Mouse (Mus musculus) testis, adult 2 months (tissue): ENCODE measurements at regions not wholly inside any gene's neighbourhood (a gene's known extent, or its start where the extent isn't known, plus 50 kb on each side); places are given as distances from the start of the nearest gene placed in this dataset.

ENCODE experiments used
- H3K27ac ChIP-seq: fragments of 200-500 bp; 2 replicates; pipeline ENCODE4 v1.5.1; 2012; ENCODE audit warnings: low read depth, low read length; ENCODE audit not compliant: control insufficient read depth, insufficient read depth
- H3K27me3 ChIP-seq: fragments of 200-500 bp; 2 replicates; pipeline ENCODE4 v1.6.1; 2012; ENCODE audit warnings: mild to moderate bottlenecking, low read length, moderate library complexity; ENCODE audit not compliant: control insufficient read depth, insufficient read depth
- H3K36me3 ChIP-seq: fragments of 200-500 bp; 2 replicates; pipeline ENCODE4 v1.6.1; 2012; ENCODE audit warnings: mild to moderate bottlenecking, low read length; ENCODE audit not compliant: control insufficient read depth, insufficient read depth
- H3K4me1 ChIP-seq: fragments of 200-500 bp; 2 replicates; pipeline ENCODE4 v1.6.1; 2012; ENCODE audit warnings: low read length; ENCODE audit not compliant: control insufficient read depth, insufficient read depth
- H3K4me3 ChIP-seq: fragments of 200-500 bp; 2 replicates; pipeline ENCODE4 v1.5.1; 2012; ENCODE audit warnings: low read depth, mild to moderate bottlenecking, low read length, moderate library complexity, mixed read lengths; ENCODE audit not compliant: control insufficient read depth
- CTCF ChIP-seq: fragments of 200-500 bp; IDR thresholded peaks from 2 replicates; pipeline ENCODE4 v1.5.1; 2012; ENCODE audit warnings: low read depth, mild to moderate bottlenecking, inconsistent platforms, low read length, moderate library complexity; ENCODE audit not compliant: control insufficient read depth, insufficient read depth, insufficient replicate concordance
- POLR2A ChIP-seq: fragments of 200-500 bp; IDR thresholded peaks from 2 replicates; pipeline ENCODE4 v1.6.1; 2012; ENCODE audit warnings: low read depth, mild to moderate bottlenecking, inconsistent platforms, low read length, moderate library complexity; ENCODE audit not compliant: control insufficient read depth

DNA sequence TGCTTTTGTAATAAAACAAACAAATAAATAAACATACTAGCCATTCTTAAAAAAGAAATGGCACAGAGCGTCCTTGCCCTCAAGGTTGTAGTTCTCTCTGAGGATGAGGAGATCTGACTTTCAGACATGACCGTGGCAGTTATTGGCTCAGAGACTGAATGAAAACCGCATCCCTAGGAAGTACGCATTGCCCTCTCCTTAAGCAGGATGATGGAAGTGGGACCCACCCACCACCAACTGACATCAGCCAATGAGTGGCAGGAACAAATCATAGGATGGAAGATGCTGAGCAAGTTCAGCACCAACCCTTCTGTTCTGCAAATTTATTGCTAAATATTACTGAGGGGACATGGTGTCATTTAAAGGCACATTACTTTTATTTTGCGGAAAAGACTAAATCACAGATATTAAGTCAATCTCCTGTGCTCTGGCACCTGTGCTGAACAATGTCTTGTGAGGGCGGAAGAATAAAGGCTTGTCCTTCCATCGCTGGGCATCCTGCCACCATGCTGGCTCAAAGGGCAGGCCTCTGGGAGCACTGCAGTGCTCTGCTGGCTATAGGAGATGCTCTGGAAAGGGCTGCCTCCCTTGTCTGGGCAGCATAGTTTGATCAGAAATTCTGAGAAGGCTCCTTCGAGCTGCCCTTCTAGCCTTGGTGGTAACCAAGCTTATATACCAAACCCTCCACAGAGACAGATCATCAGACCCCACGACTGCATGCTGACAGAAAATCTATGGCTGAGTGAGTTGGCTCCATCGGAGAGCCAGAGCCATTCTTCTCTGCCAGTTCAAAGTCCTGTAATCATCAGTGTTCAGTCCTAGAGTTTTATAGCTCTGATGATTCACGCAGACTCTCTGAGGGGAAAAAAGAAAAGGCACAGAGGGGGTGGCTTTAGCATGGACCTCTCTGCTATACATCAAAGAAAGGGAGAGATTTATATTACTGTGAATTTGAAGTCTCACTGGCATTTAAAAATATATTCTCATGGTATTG is 86.3 kb upstream of the Osmr start:
- Histone ChIP-seq H3K36me3 (no peaks in the 10 kb centered on the region), H3K4me3 (no peak overlapping the region), H3K27me3 (no peaks in the 10 kb centered on the region), H3K27ac (no peak overlapping the region), H3K4me1 (no peaks in the 10 kb centered on the region)
- TF ChIP-seq CTCF (no peak), POLR2A (no peak)

GRCm38 (mm10) chr15:6964635-6965034 is 89.9 kb upstream of the Osmr start:
- Histone ChIP-seq H3K36me3 (no peaks in the 10 kb centered on the region), H3K4me1 (no peaks in the 10 kb centered on the region), H3K27me3 (no peaks in the 10 kb centered on the region), H3K4me3 (no peak overlapping the region), H3K27ac (0 out of 2 replicates have a peak overlapping the region, but pooled peaks have one; percentile 32)
- TF ChIP-seq POLR2A (no peak), CTCF (no peak)

DNA sequence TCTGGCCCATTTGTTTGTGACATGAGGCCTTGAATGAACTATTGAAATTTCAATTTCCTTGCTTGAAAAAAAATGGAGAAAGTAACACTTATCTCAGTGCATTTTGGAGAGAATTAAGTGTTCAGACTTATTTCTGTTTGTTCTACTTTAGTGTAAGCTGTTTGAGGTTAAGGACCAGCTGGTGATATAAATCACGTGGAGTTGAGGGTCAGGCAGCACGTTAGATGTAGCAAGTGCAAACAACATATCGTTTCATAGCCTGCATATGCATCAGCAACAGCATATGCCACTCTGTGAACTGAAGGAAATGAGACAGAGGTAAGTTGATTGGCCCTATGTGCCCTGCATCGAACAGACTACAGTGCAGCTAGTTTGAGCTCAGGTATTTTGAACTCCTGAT is 90.7 kb upstream of the Osmr start:
- H3K36me3 ChIP-seq = no peaks in the 10 kb centered on the region
- H3K27ac ChIP-seq = no peak overlapping the region
- no peaks in the 10 kb centered on the region for H3K4me1 ChIP-seq
- no peak overlapping the region for H3K4me3 ChIP-seq
- H3K27me3 ChIP-seq = no peaks in the 10 kb centered on the region
- TF ChIP-seq CTCF (no peak), POLR2A (no peak)

DNA sequence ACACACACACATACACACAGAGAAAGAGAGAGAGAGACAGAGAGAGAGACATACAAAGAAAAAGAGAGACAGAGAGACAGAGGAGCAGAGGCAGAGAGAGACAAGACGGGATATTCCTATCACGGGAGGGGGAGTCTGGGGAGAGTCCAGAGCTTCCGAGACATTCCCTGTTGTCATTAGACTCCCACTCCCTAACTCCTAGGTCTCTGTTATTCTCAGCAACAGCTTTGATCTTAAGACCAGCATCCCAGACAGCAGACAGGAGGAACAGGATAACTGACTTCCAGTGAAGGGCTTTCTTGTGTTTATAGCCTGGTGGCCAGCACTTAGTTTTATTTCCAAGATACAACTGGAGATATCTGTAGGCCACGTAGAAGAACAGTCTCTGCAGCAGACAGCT is 99.6 kb upstream of the Osmr start:
- no peak for TF ChIP-seq POLR2A
- Histone ChIP-seq H3K27ac (no peak overlapping the region), H3K4me3 (no peak overlapping the region), H3K27me3 (no peaks in the 10 kb centered on the region), H3K4me1 (no peaks in the 10 kb centered on the region), H3K36me3 (no peaks in the 10 kb centered on the region)

DNA sequence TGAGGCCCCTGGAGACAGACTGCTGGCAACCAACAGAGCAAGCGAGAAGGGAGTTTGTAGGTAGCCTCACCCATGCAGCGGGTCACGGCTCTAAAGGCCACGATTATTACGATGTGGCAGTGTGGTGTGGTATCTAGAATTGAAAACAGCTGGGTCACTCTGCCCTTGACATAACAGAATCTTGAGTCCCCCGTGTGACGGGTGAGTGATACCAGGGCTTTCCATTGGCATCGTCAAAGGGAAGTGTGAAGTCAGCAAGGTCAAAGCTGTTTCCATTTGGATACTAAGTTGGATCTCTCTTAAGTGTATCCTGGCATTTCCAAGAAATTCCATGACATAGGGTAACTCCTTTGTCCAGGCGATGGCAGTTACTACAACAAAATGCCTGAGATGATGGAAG is 106.7 kb upstream of the Osmr start:
- Histone ChIP-seq H3K27ac (no peak overlapping the region), H3K27me3 (no peaks in the 10 kb centered on the region), H3K4me3 (no peak overlapping the region), H3K36me3 (no peaks in the 10 kb centered on the region), H3K4me1 (peaks cover 5% of the 10 kb centered on the region)
- TF ChIP-seq POLR2A = no peak
- TF ChIP-seq CTCF = no peak

DNA sequence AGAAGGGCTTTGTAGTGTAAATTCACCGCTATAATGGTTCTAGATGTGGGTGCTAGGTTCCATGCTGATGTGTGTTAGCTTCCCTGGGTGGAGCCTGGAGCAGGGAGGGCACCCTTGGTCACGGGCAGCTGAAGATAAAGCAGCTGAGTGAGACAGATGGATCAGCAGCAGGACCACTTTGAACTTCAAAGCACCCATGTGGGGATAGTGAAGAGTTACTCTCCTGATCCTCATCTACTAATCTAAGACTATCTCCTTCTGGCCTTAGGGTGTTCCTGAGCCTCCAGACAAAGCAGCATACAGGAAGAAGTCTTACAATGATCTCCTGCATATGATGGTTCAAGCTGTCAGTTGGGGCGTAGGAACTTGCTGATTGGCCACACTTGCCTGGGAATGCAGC is 107.1 kb upstream of the Lifr start:
- H3K36me3 ChIP-seq = no peaks in the 10 kb centered on the region
- TF ChIP-seq CTCF = no peak
- TF ChIP-seq POLR2A = no peak
- no peak overlapping the region for H3K27ac ChIP-seq
- H3K27me3 ChIP-seq = no peaks in the 10 kb centered on the region
- H3K4me1 ChIP-seq = peaks cover 5% of the 10 kb centered on the region
- no peak overlapping the region for H3K4me3 ChIP-seq

DNA sequence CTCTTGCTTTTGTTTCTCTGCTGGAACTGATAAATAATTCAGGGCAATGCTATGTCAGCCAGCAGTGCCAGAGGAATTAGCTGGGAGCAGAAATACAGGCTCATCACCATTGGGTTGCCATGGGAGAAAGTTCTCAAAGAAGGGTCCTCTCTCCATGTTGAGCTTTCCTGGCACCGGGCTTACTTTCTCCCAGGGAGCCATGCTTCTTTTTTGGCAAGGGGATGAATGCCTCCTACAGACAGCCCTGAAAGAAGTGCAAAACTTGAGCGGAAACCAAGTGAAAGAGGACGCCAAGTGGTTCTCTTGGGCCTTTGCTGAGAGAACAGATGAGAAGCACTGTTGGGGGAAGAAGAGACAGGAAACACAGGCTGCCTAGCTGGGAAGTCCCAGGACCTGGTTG is 102.2 kb upstream of the Lifr start:
- no peak overlapping the region for H3K27ac ChIP-seq
- H3K4me1 ChIP-seq = no peaks in the 10 kb centered on the region
- H3K4me3 ChIP-seq = no peak overlapping the region
- H3K36me3 ChIP-seq = no peaks in the 10 kb centered on the region
- TF ChIP-seq CTCF (no peak), POLR2A (no peak)
- H3K27me3 ChIP-seq = no peaks in the 10 kb centered on the region

DNA sequence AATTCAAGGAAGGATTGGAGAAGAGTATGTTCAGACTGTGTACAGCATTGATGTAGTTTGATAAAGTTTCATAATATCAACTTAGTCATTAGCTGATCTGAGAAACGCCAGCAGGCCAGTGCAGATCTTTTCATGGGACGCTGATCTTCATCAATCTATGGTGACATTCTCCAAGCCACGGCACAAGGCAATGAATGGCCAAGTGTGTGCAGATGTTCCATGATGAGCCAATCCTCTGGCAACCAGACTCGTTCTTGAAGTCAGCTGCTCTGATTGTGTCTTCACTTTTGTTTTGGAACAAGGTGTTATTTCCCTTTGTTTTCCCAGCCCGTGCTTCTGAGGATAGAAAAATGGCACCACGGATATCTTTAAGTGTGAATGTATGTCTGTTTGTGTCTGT is 101.3 kb upstream of the Lifr start:
- Histone ChIP-seq H3K36me3 (no peaks in the 10 kb centered on the region), H3K27ac (no peak overlapping the region), H3K27me3 (no peaks in the 10 kb centered on the region), H3K4me3 (no peak overlapping the region), H3K4me1 (no peaks in the 10 kb centered on the region)
- TF ChIP-seq CTCF (no peak), POLR2A (no peak)
